Mouse (Mus musculus) lung, postnatal 0 days (tissue): ENCODE data around the gene Clip2.

Source experiments
- CTCF ChIP-seq: IDR thresholded peaks from 2 replicates; pipeline ENCODE4 v1.5.1; 2016; ENCODE audit warnings: antibody characterized with exemption, mild to moderate bottlenecking
- EP300 ChIP-seq: IDR thresholded peaks from 2 replicates; pipeline ENCODE4 v1.6.1; 2016; ENCODE audit warnings: antibody characterized with exemption, mild to moderate bottlenecking, control low read depth

GRCm38 (mm10) chr5:134576517-134577220, 24.4 kb upstream of the Clip2 start:
- TF ChIP-seq CTCF = no peak
- TF ChIP-seq EP300 = no peak
